Mouse (Mus musculus) heart, embryonic 14.5 days (tissue): ENCODE results near the gene Mettl7a1. TPM values are rescaled to one million over a fixed set of nuclear protein-coding genes. Genes with fewer than 3 reads are reported as not detected.
"Not testable (repeated sequence)": the region's sequence is repeated elsewhere in the genome, so short reads cannot be mapped to it uniquely, and the experiment has no call there.

Experiments
- ATAC-seq: fragments of 200-750 bp; cut with Nextera tagmentation; 2 replicates; pipeline ENCODE4 v1.8.0; 2017; ENCODE audit warnings: low read depth, moderate TSS enrichment; ENCODE audit not compliant: insufficient number of reproducible peaks, insufficient read depth, low FRiP score
- H3K27ac ChIP-seq, 2 experiments: fragments of 200-500 bp in 1 of 2; fragments of 300-500 bp in 1 of 2; sonication (generic) in 1 of 2; replicated peaks in 1 of 2; 2 replicates each; pipeline ENCODE4 v1.5.1; 2012 to 2014; ENCODE audit warnings: low read depth in 2 of 2, low read length in 2 of 2, control low read depth in 1 of 2, mild to moderate bottlenecking in 1 of 2, mixed read lengths in 1 of 2; ENCODE audit not compliant: control insufficient read depth in 1 of 2, insufficient read depth in 1 of 2
- H3K27me3 ChIP-seq: fragments of 300-500 bp; sonication (generic); 2 replicates; pipeline ENCODE4 v1.6.1; 2014; ENCODE audit warnings: mild to moderate bottlenecking, low read length, control low read depth; ENCODE audit not compliant: control insufficient read depth, insufficient read depth
- H3K36me3 ChIP-seq: fragments of 300-500 bp; sonication (generic); 2 replicates; pipeline ENCODE4 v1.6.1; 2014; ENCODE audit warnings: mild to moderate bottlenecking, control low read depth, low read length, mixed read lengths; ENCODE audit not compliant: control insufficient read depth, insufficient read depth
- H3K4me1 ChIP-seq, 2 experiments: fragments of 200-500 bp in 1 of 2; fragments of 300-500 bp in 1 of 2; sonication (generic) in 1 of 2; 2 replicates each; pipeline ENCODE4 v1.6.1; 2012 to 2014; ENCODE audit warnings: low read length in 2 of 2, control low read depth in 1 of 2, mixed read lengths in 1 of 2; ENCODE audit not compliant: control insufficient read depth in 2 of 2, insufficient read depth in 2 of 2
- H3K4me2 ChIP-seq: fragments of 300-500 bp; sonication (generic); 2 replicates; pipeline ENCODE4 v1.6.1; 2014; ENCODE audit warnings: mild to moderate bottlenecking, low read length
- H3K4me3 ChIP-seq, 2 experiments: fragments of 200-500 bp in 1 of 2; fragments of 300-500 bp in 1 of 2; sonication (generic) in 1 of 2; 2 replicates each; pipeline ENCODE4 v1.5.1; 2012 to 2014; ENCODE audit warnings: low read length in 2 of 2, mild to moderate bottlenecking in 2 of 2, control low read depth in 1 of 2, low read depth in 1 of 2, moderate library complexity in 1 of 2; ENCODE audit not compliant: control insufficient read depth in 1 of 2, insufficient read depth in 1 of 2
- H3K9ac ChIP-seq: fragments of 300-500 bp; sonication (generic); 2 replicates; pipeline ENCODE4 v1.6.1; 2014; ENCODE audit warnings: mild to moderate bottlenecking, low read length
- H3K9me3 ChIP-seq: fragments of 300-500 bp; sonication (generic); 2 replicates; pipeline ENCODE4 v1.6.1; 2016; ENCODE audit warnings: low read length, control low read depth; ENCODE audit not compliant: control insufficient read depth
- WGBS: fragments of 180-500 bp; shearing (Covaris S2); extraction: QIAGEN DNeasy Blood & Tissue Kit; methylation state at CpG from one replicate; pipeline ENCODE4 v1.1.7; 2014; 5-methylcytosine and 5-hydroxymethylcytosine counted together
- polyA plus RNA-seq: library from polyadenylated mRNA; unstranded; fragments of >200 nt; fragmentation: Nextera tagmentation; extraction: Ambion mirVana; gene quantifications from 2 replicates; pipeline ENCODE4 v1.2.1, GENCODE M21; 2014

Gene Mettl7a1
- polyA plus RNA-seq, 1 experiment from 2014 or later: 3.8 TPM

DNA sequence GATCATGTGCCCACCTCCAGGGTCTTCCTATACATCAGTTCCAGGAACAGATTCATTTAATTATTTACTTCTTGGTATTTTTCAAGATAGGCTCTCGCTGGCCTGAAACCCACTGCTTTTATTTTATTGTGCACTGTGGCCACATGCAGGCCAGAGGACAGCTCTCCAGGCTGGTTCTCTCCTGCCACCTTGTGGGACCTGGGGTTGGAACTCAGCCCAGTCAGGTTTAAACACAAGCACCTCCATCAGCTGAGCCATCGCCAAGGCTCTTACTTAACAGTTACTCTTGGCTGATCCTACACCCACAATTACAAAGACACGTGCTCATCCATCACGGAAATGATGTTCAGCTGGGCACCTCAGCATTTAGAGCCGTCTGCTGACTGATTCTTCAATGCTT is 17.2 kb downstream of the Mettl7a1 start:
- 43% methylated on average over 5 of the region's 5 CpGs for WGBS
- H3K36me3 ChIP-seq: no peaks in the 10 kb centered on the region
- no peaks in the 10 kb centered on the region for H3K27me3 ChIP-seq
- no peak for ATAC-seq
- H3K4me3 ChIP-seq: no peak overlapping the region
- no peaks in the 10 kb centered on the region; a peak in 1 of 4 replicates for H3K4me1 ChIP-seq
- H3K9ac ChIP-seq: no peak overlapping the region
- no peak overlapping the region for H3K4me2 ChIP-seq
- H3K9me3 ChIP-seq: no peaks in the 10 kb centered on the region
- H3K27ac ChIP-seq: no peak overlapping the region

DNA sequence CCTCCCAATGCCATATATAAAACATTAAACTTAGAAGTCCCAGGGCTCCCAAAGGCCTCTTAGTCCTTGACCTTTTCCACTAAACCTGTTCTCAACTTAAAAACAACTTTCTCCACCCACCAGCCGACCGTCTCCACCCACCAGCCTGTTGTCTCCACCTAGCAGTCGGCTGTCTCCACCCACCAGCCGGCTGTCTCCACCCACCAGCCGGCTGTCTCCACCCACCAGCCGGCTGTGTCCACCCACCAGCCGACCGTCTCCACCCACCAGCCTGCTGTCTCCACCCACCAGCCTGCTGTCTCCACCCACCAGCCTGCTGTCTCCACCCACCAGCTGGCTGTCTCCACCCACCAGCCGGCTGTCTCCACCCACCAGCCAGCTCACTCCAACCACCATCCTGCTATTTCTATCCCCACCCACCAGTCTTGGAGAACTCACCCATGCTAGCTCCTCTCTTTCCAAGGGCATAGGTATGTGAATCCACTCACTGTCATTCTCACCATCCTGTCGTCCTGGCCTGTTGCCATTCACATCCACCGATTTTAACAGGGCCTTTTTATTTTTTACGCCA is 20.2 kb downstream of the Mettl7a1 start:
- Histone ChIP-seq H3K9ac (no peak overlapping the region), H3K36me3 (no peaks in the 10 kb centered on the region), H3K4me1 (no peaks in the 10 kb centered on the region; a peak in 1 of 4 replicates), H3K9me3 (no peaks in the 10 kb centered on the region), H3K27ac (no peak overlapping the region), H3K4me2 (no peak overlapping the region), H3K4me3 (no peak overlapping the region), H3K27me3 (no peaks in the 10 kb centered on the region)
- no peak for ATAC-seq
- WGBS: 69% methylated on average over 12 of the region's 12 CpGs

DNA sequence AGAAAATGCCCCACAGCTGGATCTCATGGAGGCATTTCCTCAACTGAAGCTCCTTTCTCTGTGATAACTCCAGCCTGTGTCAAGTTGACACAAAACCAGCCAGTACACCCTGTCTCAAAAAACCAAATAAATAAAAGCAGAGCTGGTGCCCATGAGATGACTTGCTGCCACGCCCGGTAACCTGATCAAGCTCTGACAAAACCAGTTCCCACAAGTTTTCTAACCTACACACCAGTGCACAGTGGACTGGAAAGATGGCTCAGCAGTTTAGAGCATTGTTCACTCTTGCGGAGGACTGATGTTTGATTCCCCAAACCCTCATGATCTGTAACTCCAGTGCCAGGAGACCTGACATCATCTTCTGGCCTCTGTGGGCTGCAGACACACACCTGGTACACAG is 21.3 kb downstream of the Mettl7a1 start:
- ATAC-seq: no peak
- H3K27ac ChIP-seq: no peak overlapping the region
- no peaks in the 10 kb centered on the region for H3K36me3 ChIP-seq
- no peak overlapping the region for H3K9ac ChIP-seq
- no peak overlapping the region for H3K4me3 ChIP-seq
- no peak overlapping the region for H3K4me2 ChIP-seq
- no peaks in the 10 kb centered on the region for H3K4me1 ChIP-seq
- WGBS: 95% methylated on average over 3 of the region's 3 CpGs
- H3K9me3 ChIP-seq: no peaks in the 10 kb centered on the region
- H3K27me3 ChIP-seq: no peaks in the 10 kb centered on the region

DNA sequence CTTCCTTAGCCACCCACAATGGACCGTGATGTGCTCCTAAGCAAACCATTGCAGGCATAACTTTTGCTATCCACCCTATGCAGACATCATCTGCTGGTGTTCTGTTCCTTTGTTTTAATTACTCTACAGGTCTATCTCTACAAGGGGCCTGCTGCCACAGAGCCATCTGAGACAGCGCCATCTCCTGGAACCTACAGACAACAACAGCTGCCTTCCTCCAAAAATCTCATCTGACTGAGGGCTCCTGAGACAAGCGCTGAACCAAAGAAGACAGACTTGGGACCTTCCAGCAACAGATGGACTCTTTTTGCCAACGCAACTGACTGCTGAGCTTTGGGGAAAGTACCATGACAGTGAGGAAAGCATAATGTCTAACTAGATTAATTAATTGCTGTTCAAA is 24.1 kb downstream of the Mettl7a1 start:
- not testable (repeated sequence) for H3K4me1 ChIP-seq, ATAC-seq, H3K9me3 ChIP-seq, H3K27me3 ChIP-seq, H3K4me2 ChIP-seq, H3K36me3 ChIP-seq, H3K9ac ChIP-seq, H3K27ac ChIP-seq, H3K4me3 ChIP-seq
- WGBS: 57% methylated on average over 3 of the region's 4 CpGs

DNA sequence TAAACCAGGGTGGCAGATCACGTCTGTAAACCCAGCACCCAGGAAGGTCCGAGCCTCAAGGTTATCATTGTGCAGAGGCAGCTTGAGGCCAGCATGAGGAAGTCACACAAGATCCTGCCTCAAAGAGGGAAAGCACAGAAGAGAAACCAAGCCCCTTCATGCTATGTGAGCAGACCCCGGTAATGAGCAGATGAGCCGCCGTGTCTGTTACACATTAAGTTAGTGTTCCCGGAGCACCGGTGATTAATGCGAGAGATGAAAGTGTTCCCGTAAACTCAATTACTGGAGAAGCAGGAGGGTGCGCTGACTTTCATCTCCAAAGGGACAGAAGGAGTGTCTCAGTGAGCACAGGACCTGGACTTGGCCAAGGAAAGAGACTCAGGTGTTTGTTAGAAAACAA is 25.4 kb downstream of the Mettl7a1 start:
- H3K9ac ChIP-seq, H3K36me3 ChIP-seq, ATAC-seq, H3K4me3 ChIP-seq, H3K4me1 ChIP-seq, H3K9me3 ChIP-seq, H3K27ac ChIP-seq, H3K4me2 ChIP-seq, H3K27me3 ChIP-seq: not testable (repeated sequence)
- WGBS: 86% methylated on average over 10 of the region's 10 CpGs

DNA sequence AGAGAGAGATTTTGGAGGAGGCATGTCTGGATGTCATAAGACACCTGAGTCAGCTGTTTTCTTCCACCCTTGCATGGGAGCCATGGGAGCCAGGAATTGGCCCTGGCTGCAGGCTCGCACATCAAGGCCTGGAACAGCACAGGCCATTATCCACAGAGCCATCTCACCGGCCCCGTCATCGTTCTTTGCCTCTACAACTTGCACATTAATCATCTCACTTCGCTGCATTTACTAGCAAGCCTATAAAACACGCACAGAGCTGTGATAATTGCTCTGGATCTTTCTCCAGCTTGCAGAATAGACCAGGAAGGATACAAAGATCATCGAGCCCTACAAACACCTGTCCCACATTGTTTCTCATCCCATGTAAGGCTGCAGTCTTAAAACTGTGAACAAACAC is 26.8 kb downstream of the Mettl7a1 start:
- WGBS: 93% methylated on average over 7 of the region's 7 CpGs
- H3K27ac ChIP-seq: no peak overlapping the region

DNA sequence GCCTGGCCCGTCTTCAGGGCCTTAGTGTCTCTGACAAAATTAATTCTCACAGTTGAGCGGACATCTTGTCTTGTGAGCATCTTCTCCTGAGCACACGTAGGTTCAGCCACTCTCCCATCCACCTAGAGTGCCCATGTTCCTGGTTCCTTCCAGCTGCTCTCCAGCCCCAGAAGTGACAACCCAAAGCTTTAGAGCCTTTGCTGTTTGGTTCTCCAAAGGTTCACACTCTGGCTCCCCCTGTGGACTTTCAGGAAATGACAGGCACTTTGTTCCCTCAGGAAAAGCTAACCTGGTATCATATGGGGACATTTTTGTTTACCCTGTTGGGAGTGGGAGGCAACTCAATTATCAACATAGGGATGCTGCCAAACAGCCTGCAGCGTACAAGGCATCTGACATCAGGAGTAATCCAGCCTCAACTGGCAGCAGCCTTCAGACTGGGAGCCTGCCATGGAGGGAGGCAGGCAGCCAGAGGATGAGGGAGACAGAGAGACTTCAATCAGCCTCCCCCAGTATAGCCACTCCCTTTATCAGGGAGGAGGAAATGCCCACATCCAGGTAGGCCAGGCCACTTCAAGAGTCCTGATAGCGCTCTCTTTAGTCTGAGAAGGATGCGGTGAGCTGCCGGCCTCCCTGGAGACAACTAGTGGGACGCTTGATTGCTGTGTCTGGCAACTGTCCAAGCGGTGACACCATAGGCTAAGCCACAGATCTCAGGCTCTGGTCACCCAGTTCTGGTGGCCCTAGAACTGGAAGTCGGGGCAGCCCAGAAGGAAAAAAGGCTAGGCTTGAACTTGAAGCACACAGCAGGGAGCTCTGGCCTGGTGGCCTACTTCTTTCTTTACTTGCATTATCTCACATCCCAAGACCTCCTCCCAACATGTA is 28.4 kb downstream of the Mettl7a1 start:
- not testable (repeated sequence) for H3K4me2 ChIP-seq, H3K4me3 ChIP-seq, ATAC-seq, H3K27me3 ChIP-seq, H3K9ac ChIP-seq, H3K36me3 ChIP-seq, H3K27ac ChIP-seq, H3K9me3 ChIP-seq, H3K4me1 ChIP-seq
- 25% methylated on average over 2 of the region's 10 CpGs for WGBS

More for the DNA sequence above, 26.8 kb downstream of the Mettl7a1 start:
- Histone ChIP-seq H3K27me3 (no peaks in the 10 kb centered on the region), H3K36me3 (no peaks in the 10 kb centered on the region), H3K4me3 (no peak overlapping the region), H3K9ac (no peak overlapping the region), H3K4me2 (no peak overlapping the region), H3K9me3 (no peaks in the 10 kb centered on the region), H3K4me1 (no peaks in the 10 kb centered on the region)
- ATAC-seq: no peak
